Mouse (Mus musculus): Measurements from ENCODE around the gene Gstt3. TPM values are rescaled to one million over a fixed set of nuclear protein-coding genes. Genes with fewer than 3 reads are reported as not detected.
"Not testable (repeated sequence)": the region's sequence is repeated elsewhere in the genome, so short reads cannot be mapped to it uniquely, and the experiment has no call there.

The Gstt3 gene
- total RNA-seq, 1 experiment from 2014 or later: 1.9 TPM

GRCm38 (mm10) chr10:75789081-75789735 is 8.0 kb upstream of the Gstt3 start:
- ATAC-seq (replicated peaks; ENCODE audit: insufficient number of reproducible peaks, low FRiP score, low TSS enrichment, poor library complexity, severe bottlenecking): no peak

- no peak for ATAC-seq (replicated peaks; ENCODE audit: insufficient number of reproducible peaks, low FRiP score, low TSS enrichment, poor library complexity, severe bottlenecking)
These were observed 7.1 kb upstream of the Gstt3 start for GRCm38 (mm10) chr10:75788277-75788676.

GRCm38 (mm10) chr10:75785442-75785841 is 4.2 kb upstream of the Gstt3 start:
- ATAC-seq (replicated peaks; ENCODE audit: insufficient number of reproducible peaks, low FRiP score, low TSS enrichment, poor library complexity, severe bottlenecking): no peak

GRCm38 (mm10) chr10:75779206-75780174 is 1.7 kb downstream of the Gstt3 start:
- ATAC-seq (replicated peaks; ENCODE audit: insufficient number of reproducible peaks, low FRiP score, low TSS enrichment, poor library complexity, severe bottlenecking): no peak

- no peak for ATAC-seq (replicated peaks; ENCODE audit: insufficient number of reproducible peaks, low FRiP score, low TSS enrichment, poor library complexity, severe bottlenecking)
These were observed 3.3 kb downstream of the Gstt3 start for GRCm38 (mm10) chr10:75777885-75778284.

DNA sequence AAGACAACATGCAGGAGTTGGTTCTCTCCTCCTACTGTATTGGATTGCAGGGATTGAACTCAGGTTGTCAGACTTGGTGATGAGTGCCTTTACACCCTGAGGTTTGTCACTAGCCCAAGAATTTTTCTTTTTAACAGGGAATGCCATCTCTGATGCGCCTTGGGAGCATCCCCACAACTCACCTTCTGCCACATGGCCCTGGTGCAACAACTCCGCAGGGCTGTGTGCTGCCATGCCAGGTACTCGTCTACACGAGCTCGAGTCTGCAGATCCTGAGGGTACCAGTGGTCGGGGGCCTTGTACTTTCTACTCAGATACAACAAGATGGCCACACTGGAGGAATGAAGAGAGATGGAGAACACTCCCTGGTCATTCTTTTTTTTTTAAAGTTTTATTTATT is 4.7 kb downstream of the Gstt3 start:
- ATAC-seq (replicated peaks; ENCODE audit: insufficient number of reproducible peaks, low FRiP score, low TSS enrichment, poor library complexity, severe bottlenecking): no peak

- ATAC-seq (replicated peaks; ENCODE audit: insufficient number of reproducible peaks, low FRiP score, low TSS enrichment, poor library complexity, severe bottlenecking): no peak
These were observed 6.6 kb downstream of the Gstt3 start for GRCm38 (mm10) chr10:75774587-75774986.

GRCm38 (mm10) chr10:75774102-75774501 is 7.1 kb downstream of the Gstt3 start:
- no peak for ATAC-seq (replicated peaks; ENCODE audit: insufficient number of reproducible peaks, low FRiP score, low TSS enrichment, poor library complexity, severe bottlenecking)

- peak; percentile 97 for ATAC-seq (replicated peaks; ENCODE audit: insufficient number of reproducible peaks, low FRiP score, low TSS enrichment, poor library complexity, severe bottlenecking)
These were observed 8.2 kb downstream of the Gstt3 start, which contains the start of gene Ddt for GRCm38 (mm10) chr10:75772795-75773664. TSS of gene Ddt (minus strand) at chr10:75773414.

DNA sequence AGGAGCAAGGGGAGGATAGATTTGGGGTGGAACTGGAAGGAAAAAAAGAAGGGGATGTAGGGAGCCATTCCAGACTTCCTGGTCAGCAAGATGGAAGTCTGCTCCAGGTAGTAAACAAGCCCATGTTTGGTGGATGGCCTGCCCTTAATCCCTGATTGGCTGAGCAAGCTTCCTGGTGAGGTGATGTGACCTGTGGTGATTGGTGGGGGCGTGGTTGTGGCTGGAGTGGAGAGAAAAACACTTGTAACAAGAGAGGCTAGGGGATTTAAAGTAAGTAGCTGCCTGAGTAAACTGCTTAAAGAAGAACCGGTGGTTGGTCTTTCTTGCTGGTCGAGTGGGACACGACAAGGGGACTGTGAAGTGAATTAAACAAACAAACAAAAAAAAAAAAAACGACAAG is 13.5 kb downstream of the Gstt3 start:
- ATAC-seq (replicated peaks; ENCODE audit: insufficient number of reproducible peaks, low FRiP score, low TSS enrichment, poor library complexity, severe bottlenecking): not testable (repeated sequence)

- no peak for ATAC-seq (replicated peaks; ENCODE audit: insufficient number of reproducible peaks, low FRiP score, low TSS enrichment, poor library complexity, severe bottlenecking)
These were observed 14.4 kb downstream of the Gstt3 start for GRCm38 (mm10) chr10:75766856-75767255.

GRCm38 (mm10) chr10:75764519-75765473 is 16.4 kb downstream of the Gstt3 start:
- peak; percentile 42 for ATAC-seq (replicated peaks; ENCODE audit: insufficient number of reproducible peaks, low FRiP score, low TSS enrichment, poor library complexity, severe bottlenecking)

GRCm38 (mm10) chr10:75763682-75764518 is 17.3 kb downstream of the Gstt3 start, which contains the start of gene Cabin1:
TSS of gene Cabin1 (minus strand) at chr10:75764341.
- peak; percentile 99 for ATAC-seq (replicated peaks; ENCODE audit: insufficient number of reproducible peaks, low FRiP score, low TSS enrichment, poor library complexity, severe bottlenecking)

DNA sequence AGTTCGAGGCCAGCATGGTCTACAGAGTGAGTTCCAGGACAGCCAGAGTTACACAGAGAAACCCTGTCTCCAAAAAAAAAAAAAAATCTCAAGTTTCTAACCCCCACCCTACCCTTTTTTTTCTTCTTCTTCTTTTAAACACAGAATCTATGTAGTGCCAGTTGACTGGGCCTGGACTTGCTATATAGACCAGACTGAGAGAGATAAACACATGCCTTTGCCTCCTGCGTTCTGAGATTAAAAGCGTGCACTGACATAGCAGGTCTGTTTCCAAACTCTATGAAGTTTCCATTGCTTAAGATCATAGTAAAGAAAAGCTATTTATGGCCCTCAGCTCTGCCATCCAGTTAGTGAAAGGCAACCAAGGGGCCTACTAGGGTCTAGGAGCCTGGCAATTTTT is 18.8 kb downstream of the Gstt3 start:
- no peak for ATAC-seq (replicated peaks; ENCODE audit: insufficient number of reproducible peaks, low FRiP score, low TSS enrichment, poor library complexity, severe bottlenecking)

DNA sequence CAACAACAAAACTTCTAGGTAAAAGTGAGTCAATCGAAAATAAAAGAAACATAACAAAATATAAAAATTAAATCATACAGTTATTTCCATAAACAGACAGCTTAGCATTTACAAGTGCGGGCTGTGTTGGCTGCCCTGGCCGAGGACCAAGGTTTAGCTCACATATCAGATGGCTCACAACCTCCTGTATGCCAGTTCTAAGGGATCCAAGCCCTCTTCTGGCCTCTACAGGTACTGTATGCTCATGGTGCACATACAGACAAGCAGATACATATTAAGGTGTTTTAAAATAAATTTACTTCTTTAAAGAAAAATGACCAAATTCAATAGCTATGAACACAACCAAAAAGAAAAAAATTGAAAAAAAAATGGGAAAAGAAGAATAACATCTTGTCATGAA is 20.9 kb downstream of the Gstt3 start:
- ATAC-seq (replicated peaks; ENCODE audit: insufficient number of reproducible peaks, low FRiP score, low TSS enrichment, poor library complexity, severe bottlenecking): no peak

GRCm38 (mm10) chr10:75756719-75757118 is 24.5 kb downstream of the Gstt3 start:
- no peak for ATAC-seq (replicated peaks; ENCODE audit: insufficient number of reproducible peaks, low FRiP score, low TSS enrichment, poor library complexity, severe bottlenecking)

DNA sequence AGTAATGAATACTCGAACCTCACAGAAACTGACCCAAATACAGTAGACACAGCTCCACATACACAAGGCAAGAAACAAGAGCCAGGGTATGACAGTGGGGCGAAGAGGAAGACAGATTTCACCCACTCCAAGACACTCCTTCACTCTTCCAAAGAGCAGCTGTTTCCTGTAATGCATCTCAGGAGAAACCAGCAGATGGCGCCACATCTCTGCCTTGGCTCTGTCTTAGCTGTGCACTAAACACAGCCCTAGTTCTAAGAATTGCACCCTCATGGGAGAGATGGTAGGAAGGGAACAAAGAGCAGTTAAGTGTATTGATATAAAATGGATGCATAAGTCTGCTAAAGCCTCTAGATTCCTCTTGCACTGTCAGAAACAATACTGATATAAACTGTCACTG is 37.2 kb downstream of the Gstt3 start:
- peak; percentile 57 for ATAC-seq (replicated peaks; ENCODE audit: insufficient number of reproducible peaks, low FRiP score, low TSS enrichment, poor library complexity, severe bottlenecking)
